Mouse (Mus musculus) stomach, embryonic 15.5 days (tissue): ENCODE measurements around the gene Sh3gl2. TPM values are rescaled to one million over a fixed set of nuclear protein-coding genes. Genes with fewer than 3 reads are reported as not detected.
A peak's percentile ranks its signal among the peaks of the same experiment; 100 is the strongest.

Experiments used
- ATAC-seq: fragments of 200-750 bp; cut with Nextera tagmentation; 2 replicates; pipeline ENCODE4 v1.8.0; 2017; ENCODE audit warnings: low read depth, moderate number of reproducible peaks, moderate TSS enrichment; ENCODE audit not compliant: insufficient read depth, low FRiP score
- H3K27ac ChIP-seq: fragments of 300-500 bp; sonication (generic); 2 replicates; pipeline ENCODE4 v1.5.1; 2015; ENCODE audit warnings: mild to moderate bottlenecking, inconsistent platforms
- H3K27me3 ChIP-seq: fragments of 300-500 bp; sonication (generic); replicated peaks from 2 replicates; pipeline ENCODE4 v1.6.1; 2015; ENCODE audit warnings: inconsistent platforms
- H3K36me3 ChIP-seq: fragments of 300-500 bp; sonication (generic); 2 replicates; pipeline ENCODE4 v1.6.1; 2015; ENCODE audit warnings: inconsistent platforms
- H3K4me1 ChIP-seq: fragments of 300-500 bp; sonication (generic); 2 replicates; pipeline ENCODE4 v1.6.1; 2015; ENCODE audit warnings: inconsistent platforms
- H3K4me2 ChIP-seq: fragments of 300-500 bp; sonication (generic); 2 replicates; pipeline ENCODE4 v1.6.1; 2015; ENCODE audit warnings: mild to moderate bottlenecking, inconsistent platforms
- H3K4me3 ChIP-seq: fragments of 300-500 bp; sonication (generic); replicated peaks from 2 replicates; pipeline ENCODE4 v1.5.1; 2015; ENCODE audit warnings: inconsistent platforms
- H3K9ac ChIP-seq: fragments of 300-500 bp; sonication (generic); 2 replicates; pipeline ENCODE4 v1.6.1; 2015; ENCODE audit warnings: inconsistent platforms
- H3K9me3 ChIP-seq: fragments of 300-500 bp; sonication (generic); 2 replicates; pipeline ENCODE4 v1.6.1; 2016; ENCODE audit warnings: inconsistent platforms
- WGBS: fragments of 180-500 bp; shearing (Covaris S2); methylation state at CpG from one replicate; pipeline ENCODE4 v1.1.7; 2015; 5-methylcytosine and 5-hydroxymethylcytosine counted together
- polyA plus RNA-seq: library from polyadenylated mRNA; unstranded; fragments of >200 nt; fragmentation: Nextera tagmentation; extraction: Ambion mirVana; gene quantifications from 2 replicates; pipeline ENCODE4 v1.2.1, GENCODE M21; 2015

Gene Sh3gl2
- polyA plus RNA-seq, 1 experiment from 2014 or later, result 11.4 TPM

DNA sequence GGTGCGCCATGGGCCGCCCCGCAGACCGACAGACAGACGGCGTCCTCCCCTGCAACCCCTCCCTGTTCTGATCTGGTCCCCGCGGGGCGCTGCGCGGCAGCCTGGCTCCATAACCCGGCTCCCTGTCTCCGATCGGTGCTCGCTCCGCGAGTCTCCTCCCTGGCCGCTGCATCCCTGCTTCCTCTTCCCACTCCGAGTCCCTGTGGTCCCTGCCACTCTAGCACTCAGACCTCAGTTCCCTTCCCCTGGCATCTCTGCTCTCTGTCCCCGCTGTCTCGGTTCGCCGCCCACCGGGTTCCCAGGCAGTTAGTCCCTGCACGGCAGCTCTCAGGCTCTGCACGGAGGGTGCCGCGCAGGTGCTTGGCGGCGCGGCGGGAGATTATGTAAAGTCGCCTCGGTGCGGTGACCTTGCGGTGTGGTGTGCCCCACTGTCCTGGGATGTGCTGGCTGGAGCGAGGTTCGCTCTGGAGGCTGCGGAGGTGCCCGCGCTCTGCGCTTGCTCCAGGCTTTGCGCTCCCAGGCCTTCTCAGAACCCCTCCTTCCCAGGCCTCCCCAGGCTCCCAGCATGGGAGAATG lies 798 bp downstream of the Sh3gl2 start:
- Histone ChIP-seq H3K27ac (no peak overlapping the region), H3K4me1 (peaks cover 4% of the 10 kb centered on the region; the same call in 1 of the 2 replicates), H3K27me3 (peaks cover 39% of the 10 kb centered on the region; the same call in 1 of the 2 replicates), H3K4me3 (peak overlapping the region; percentile 62), H3K36me3 (no peaks in the 10 kb centered on the region), H3K4me2 (peak overlapping the region; percentile 95), H3K9ac (peak overlapping the region; percentile 10; the same call in 1 of the 2 replicates), H3K9me3 (no peaks in the 10 kb centered on the region)
- 1% methylated on average over 43 of the region's 43 CpGs for WGBS
- peak; percentile 42; the same call in 1 of the 2 replicates for ATAC-seq

DNA sequence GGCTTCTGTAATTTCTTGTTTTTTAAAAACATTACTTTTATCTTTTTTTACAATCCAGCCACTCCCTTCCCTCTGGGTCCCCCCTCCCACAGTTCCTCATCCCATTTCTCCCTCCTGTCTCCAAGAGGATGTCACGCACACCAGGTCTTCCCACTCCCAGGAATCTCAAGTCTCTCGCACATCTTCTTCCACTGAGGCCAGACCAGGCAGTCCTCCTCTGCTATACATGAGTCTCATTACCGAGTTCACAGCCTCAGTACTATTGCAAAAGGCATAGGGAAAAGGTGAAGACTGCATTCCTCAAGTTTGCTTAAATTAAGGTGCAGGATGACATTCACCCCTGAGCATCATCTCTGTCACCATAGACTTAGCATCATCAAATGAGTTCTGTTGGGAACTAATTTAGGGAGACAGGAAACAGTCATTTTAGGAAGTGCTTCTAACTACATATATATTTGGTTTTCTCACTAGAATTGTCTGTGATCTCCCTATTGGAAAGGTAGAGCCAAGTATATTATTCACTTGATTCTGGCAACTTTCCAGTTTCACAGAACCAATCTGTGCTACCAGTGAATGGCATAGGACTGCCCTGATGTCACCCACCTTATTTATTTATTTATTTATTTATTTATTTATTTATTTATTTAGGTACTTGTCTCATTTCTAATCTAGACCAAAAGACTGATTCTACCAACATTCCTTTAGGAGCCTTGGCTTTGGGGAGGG lies 1.9 kb downstream of the Sh3gl2 start:
- Histone ChIP-seq H3K27me3 (peaks cover 39% of the 10 kb centered on the region; the same call in 1 of the 2 replicates), H3K9ac (no peak overlapping the region), H3K27ac (no peak overlapping the region), H3K4me2 (no peak overlapping the region), H3K36me3 (no peaks in the 10 kb centered on the region), H3K4me3 (no peak overlapping the region), H3K9me3 (no peaks in the 10 kb centered on the region), H3K4me1 (peaks cover 4% of the 10 kb centered on the region; the same call in 1 of the 2 replicates)
- whole genome bisulfite sequencing, result 67% methylated on average over 3 of the region's 3 CpGs
- no peak for ATAC-seq

DNA sequence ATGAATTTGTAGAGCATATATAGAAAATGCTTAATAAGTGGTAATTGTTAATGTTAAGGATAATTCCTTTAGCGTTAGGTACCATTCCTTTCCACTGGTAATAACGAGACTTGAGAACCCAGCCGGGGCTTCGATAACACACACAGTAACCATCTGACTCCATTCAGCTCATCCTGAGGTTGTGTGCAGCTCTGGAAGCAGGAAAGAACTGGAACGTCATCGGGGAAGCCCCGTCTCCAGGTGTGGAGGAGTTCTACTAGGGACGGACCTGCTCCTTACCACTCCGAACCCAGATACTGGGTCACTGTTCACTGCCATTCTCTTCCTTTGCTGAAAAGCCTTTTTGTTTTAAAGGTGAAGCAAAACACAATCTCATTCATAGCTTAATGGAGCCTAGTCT lies 2.6 kb downstream of the Sh3gl2 start:
- Histone ChIP-seq H3K4me3 (no peak overlapping the region), H3K4me2 (no peak overlapping the region), H3K27me3 (peaks cover 37% of the 10 kb centered on the region; the same call in 1 of the 2 replicates), H3K4me1 (peaks cover 4% of the 10 kb centered on the region; the same call in 1 of the 2 replicates), H3K27ac (no peak overlapping the region), H3K9me3 (no peaks in the 10 kb centered on the region), H3K36me3 (no peaks in the 10 kb centered on the region), H3K9ac (no peak overlapping the region)
- no peak for ATAC-seq
- 91% methylated on average over 9 of the region's 9 CpGs for WGBS

DNA sequence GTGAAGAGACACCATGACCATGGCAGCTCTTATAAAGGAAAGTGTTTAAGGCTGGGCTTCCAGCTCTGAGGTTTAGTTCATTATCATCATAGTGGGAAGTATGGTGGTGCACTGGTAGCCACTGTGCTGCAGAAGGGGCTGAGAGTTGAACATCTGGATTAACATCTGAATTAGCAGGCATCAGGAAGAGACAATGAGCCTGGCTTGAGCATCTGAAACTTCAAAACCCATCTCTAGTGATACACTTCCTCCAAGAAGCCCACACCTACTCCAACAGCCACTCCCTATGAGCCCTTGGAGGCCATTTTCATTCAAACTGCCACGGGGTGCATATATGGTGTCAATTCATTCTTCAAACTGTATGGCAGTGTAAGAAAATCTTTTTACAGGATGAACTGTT lies 3.6 kb downstream of the Sh3gl2 start:
- no peak overlapping the region for H3K27ac ChIP-seq
- H3K4me3 ChIP-seq, result no peak overlapping the region
- no peak overlapping the region for H3K4me2 ChIP-seq
- no peak for ATAC-seq
- H3K36me3 ChIP-seq, result no peaks in the 10 kb centered on the region
- H3K9me3 ChIP-seq, result no peaks in the 10 kb centered on the region
- WGBS, result 64% methylated on average over 1 of the region's 1 CpGs
- H3K9ac ChIP-seq, result no peak overlapping the region
- peaks cover 31% of the 10 kb centered on the region; the same call in 1 of the 2 replicates for H3K27me3 ChIP-seq
- peaks cover 4% of the 10 kb centered on the region; the same call in 1 of the 2 replicates for H3K4me1 ChIP-seq

DNA sequence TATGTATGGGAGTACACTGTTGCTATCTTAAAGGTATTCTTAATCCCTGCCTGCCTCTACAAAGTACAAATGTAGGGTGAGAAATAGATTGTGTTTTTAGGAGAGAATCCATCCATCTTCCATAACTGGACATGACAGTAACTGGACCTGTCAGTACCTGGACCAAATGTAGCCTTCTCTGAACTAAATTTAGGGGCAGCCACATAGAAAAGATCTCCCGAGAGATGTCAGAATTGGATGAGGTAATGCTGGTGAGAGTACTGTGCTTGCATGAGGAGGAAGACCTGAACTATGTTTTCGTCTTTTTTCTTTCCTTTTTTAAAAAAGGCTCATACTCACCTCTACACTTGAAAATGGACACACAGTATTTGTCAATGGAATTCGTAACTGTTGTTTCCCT lies 6.0 kb downstream of the Sh3gl2 start:
- Histone ChIP-seq H3K27me3 (peaks cover 11% of the 10 kb centered on the region; the same call in 1 of the 2 replicates), H3K4me2 (no peak overlapping the region), H3K9me3 (no peaks in the 10 kb centered on the region), H3K9ac (no peak overlapping the region), H3K36me3 (no peaks in the 10 kb centered on the region), H3K4me3 (no peak overlapping the region), H3K27ac (no peak overlapping the region), H3K4me1 (no peaks in the 10 kb centered on the region)
- WGBS, result 83% methylated on average over 3 of the region's 3 CpGs
- no peak for ATAC-seq

DNA sequence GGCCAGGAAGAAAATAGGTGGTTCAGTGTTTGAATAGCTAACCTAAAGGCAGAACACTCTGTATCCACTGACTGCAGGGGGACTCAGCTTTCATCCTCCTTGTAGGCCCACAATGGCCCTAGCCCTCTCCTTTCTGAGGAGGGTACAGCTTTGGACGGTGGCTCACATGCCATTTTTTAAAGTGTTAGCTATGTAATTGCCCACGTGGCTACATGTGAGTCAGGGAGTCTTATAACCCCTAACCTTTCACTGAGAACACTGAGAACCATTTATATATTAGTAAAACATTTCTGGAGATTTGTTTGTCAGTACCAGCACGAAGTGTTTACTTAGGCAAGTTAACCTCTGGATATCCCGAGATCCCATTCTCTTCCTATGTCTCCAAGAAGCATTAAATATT lies 12.1 kb downstream of the Sh3gl2 start:
- Histone ChIP-seq H3K9me3 (no peaks in the 10 kb centered on the region), H3K36me3 (no peaks in the 10 kb centered on the region), H3K9ac (no peak overlapping the region), H3K4me1 (no peaks in the 10 kb centered on the region), H3K4me2 (no peak overlapping the region), H3K27me3 (no peaks in the 10 kb centered on the region), H3K4me3 (no peak overlapping the region), H3K27ac (no peak overlapping the region)
- ATAC-seq, result no peak
- WGBS, result 25% methylated on average over 4 of the region's 4 CpGs

DNA sequence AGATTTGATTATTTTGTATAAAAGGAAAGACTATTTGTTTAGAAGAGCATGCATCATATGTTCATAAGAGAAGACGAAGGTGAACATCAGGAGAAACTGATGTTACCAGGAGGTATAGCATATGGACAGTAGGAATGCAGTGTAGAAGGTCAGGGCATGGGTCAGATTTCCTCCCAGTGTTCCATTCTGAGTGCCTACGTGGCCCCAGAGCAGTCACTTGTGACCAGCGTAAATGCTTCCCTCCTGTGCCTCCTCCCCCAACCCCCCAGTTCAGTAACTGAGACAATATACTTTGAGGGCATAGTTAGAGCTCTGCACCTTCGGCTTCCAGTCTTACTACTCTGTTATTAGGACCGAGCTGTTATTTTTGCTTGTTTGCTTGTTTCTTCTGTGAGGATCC lies 17.8 kb downstream of the Sh3gl2 start:
- Histone ChIP-seq H3K9ac (no peak overlapping the region), H3K4me3 (no peak overlapping the region), H3K27me3 (no peaks in the 10 kb centered on the region), H3K4me1 (no peaks in the 10 kb centered on the region; the same call in 1 of the 2 replicates), H3K9me3 (no peaks in the 10 kb centered on the region), H3K36me3 (no peaks in the 10 kb centered on the region), H3K27ac (no peak overlapping the region), H3K4me2 (no peak overlapping the region)
- 79% methylated on average over 5 of the region's 5 CpGs for WGBS
- no peak for ATAC-seq

DNA sequence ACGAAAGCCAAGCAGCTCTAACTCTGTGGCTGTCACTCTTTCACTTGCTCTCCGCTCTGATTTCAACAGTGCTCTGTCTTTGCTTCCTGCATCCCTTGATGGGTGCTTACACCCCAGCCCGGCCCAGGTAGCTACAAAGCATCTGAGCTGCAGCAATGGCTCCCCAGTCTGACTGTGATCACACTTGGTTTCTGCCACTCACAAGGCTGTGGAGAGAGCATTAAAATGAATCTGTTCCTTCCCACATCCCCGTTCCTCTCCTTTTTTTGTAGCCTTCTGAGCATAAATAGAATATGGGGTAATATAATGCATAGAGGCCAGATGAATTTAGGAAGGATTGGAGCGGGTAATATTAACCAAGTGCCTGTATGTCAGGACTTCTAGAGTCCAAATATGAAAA lies 21.8 kb downstream of the Sh3gl2 start:
- H3K27ac ChIP-seq, result no peak overlapping the region
- no peaks in the 10 kb centered on the region for H3K9me3 ChIP-seq
- H3K27me3 ChIP-seq, result no peaks in the 10 kb centered on the region
- H3K4me3 ChIP-seq, result no peak overlapping the region
- WGBS, result 80% methylated on average over 5 of the region's 5 CpGs
- no peak overlapping the region for H3K4me2 ChIP-seq
- H3K4me1 ChIP-seq, result peaks cover 2% of the 10 kb centered on the region; the same call in 1 of the 2 replicates
- H3K36me3 ChIP-seq, result no peaks in the 10 kb centered on the region
- no peak overlapping the region for H3K9ac ChIP-seq
- ATAC-seq, result no peak

DNA sequence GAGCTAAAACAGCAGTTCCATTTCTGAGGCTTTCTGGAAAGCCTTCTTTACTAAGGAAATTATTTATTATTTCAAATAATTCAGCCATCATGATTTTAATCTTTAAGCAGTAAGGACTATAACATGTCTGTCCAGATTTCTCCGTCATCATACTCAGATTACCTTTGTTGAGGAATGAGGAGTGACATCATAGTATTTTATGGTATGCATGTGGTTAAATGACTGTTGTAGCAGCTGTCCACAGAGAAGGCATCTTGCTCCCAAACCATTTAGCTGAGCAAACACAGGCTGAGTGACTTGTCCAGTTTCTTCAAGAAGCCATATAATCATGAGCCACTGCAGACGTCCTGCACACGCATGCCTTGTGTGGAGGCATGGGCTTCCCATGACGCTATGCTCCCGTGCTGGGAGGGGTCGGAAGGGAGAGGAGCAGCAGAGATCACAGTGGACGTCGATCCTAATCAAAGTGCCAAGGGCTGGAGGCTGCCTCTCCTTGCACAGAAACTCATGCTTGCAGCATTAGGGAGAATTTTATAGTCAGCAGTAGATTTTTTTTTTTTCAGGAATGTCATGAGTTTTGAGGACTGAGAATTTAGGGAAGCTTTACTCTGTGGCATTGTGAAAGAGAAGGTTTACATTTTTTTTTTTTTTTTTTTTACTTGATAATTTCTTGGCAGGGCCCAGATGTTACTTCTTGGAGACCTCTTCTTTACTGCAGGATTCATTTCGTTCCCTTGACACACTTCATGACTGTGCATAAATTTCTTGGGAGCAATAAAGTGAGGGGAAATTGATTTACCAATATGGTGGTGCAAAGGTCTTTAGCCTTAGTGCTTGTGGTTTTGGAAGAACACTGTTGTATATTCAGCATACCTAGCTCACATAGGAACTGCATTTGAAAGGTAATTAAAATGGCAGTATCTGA lies 23.0 kb downstream of the Sh3gl2 start:
- Histone ChIP-seq H3K27me3 (no peaks in the 10 kb centered on the region), H3K4me2 (no peak overlapping the region), H3K9ac (no peak overlapping the region), H3K9me3 (no peaks in the 10 kb centered on the region), H3K36me3 (no peaks in the 10 kb centered on the region), H3K4me1 (peaks cover 2% of the 10 kb centered on the region; the same call in 1 of the 2 replicates), H3K27ac (no peak overlapping the region), H3K4me3 (no peak overlapping the region)
- no peak for ATAC-seq
- WGBS, result 66% methylated on average over 9 of the region's 9 CpGs

DNA sequence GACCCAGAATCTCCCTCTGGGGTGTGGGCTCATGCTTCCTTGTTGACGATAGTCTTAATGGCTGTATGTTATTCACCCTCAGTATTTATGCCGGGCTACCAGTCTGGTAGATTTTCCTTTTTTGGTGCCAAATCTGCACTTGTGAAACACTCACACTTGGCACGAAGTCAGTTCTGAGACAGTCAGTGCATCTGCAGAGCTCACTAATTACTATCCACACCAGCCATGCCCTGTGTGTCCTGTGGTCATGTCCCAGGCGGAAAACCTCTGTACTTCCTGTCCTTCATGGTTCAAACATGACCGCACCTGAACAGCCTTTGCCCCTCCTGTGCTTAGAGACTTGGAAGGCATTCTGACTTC lies 23.6 kb downstream of the Sh3gl2 start:
- Histone ChIP-seq H3K27me3 (no peaks in the 10 kb centered on the region), H3K4me1 (peaks cover 2% of the 10 kb centered on the region; the same call in 1 of the 2 replicates), H3K9me3 (no peaks in the 10 kb centered on the region), H3K36me3 (no peaks in the 10 kb centered on the region), H3K4me2 (no peak overlapping the region), H3K27ac (no peak overlapping the region), H3K4me3 (no peak overlapping the region), H3K9ac (no peak overlapping the region)
- ATAC-seq, result no peak
- WGBS, result 78% methylated on average over 5 of the region's 5 CpGs

DNA sequence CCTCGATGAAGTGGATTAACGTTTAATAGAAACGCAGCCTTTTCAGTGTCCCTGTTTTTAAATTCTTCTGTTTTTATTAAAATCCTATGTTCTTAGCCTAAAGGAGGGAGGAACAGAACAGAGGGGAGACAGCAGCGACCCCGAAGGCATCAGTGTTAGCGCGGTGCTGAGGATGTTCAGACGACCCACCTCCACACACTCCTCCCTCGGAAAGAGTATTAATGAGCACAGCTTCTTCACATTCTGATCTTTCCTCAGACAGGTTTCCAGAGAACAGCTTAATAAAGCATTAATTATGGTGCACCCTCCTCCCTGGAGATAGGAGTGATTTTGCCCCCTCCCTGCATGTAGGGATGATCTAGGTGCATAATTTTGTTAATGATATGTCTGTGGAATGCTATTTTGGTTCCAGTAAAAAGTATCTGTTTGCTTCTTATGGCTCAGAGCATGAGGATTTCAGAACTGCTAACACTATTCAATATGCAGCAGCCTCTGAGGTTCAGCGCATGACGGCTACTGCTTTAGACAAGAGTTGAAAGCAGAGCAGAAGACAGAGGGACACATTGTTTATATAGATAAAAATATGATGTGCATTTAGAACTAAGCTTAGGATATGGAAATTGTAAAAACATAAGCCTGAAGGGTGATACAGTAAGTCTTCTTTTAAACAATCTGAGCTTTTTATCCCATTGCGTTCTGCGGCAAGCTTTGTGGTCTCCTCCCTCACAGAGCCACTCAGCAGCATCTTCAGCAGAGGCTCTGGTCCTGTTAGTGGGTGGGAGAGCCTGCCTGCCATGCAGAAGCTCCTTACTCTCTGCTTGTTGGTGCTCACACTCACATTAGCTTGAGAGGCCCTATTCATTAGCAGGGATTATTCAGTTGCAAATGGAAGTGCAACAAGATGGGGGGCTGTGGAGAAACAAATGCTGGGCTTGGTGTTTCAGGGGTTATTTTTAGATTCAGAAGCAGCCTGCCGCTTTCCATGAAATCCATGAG lies 27.8 kb downstream of the Sh3gl2 start:
- Histone ChIP-seq H3K27ac (no peak overlapping the region), H3K9ac (no peak overlapping the region), H3K4me1 (peaks cover 2% of the 10 kb centered on the region; the same call in 1 of the 2 replicates), H3K36me3 (no peaks in the 10 kb centered on the region), H3K4me2 (no peak overlapping the region), H3K27me3 (no peaks in the 10 kb centered on the region), H3K9me3 (no peaks in the 10 kb centered on the region), H3K4me3 (no peak overlapping the region)
- 52% methylated on average over 14 of the region's 14 CpGs for WGBS
- ATAC-seq, result no peak
